Mouse (Mus musculus) mature B cell (primary cell): ENCODE results near the gene Mical3.

Experiments used
- in situ Hi-C: fragments of 300-500 bp; cut with MboI; formaldehyde crosslinking; loops from 2 replicates; pipeline ENCODE4 v1.14.3; 2019

Gene Mical3

DNA sequence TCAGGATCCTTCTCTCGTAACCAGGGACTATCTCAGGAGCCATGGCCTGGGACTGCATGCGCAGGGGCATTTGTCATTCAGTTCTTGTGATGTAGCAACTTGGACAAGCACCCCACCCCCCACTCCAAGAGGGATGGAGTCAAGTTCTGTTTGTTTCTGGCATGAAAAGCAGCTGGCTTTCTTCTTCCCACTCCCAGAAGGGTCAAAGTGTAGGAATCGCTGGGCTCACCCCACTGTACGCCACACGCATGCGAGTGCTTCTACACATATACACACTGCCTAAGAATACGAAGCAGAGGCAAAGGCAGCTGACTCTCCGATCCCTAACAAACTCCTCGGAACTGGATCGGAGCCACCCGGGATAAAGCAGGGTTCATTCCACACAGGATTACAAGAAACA is 119.1 kb downstream of the Mical3 start:
- in situ Hi-C loops: no loop called here

DNA sequence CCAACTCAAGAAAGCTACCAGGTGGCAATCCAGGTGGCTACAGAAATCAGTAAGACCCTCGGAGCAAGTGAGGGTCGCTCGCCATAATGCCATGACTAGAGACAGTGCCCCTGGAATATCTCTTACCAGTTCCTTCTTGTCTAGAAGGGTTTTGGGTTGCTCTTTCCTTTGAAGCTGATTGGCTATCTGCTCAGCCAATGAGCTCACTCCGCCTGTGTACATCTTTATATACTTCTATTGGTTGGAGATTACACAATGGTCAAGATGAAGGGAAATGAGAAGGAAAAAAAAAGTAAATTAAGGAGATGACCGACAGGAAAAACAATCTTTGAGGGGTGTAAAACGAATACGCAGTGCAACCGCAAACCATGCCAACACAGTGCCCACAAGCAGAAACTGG is 121.1 kb downstream of the Mical3 start:
- in situ Hi-C loops: no loop called here

- in situ Hi-C loops: no loop called here
Measured at GRCm38 (mm10) chr6:121004959-121005358, 125.8 kb downstream of the Mical3 start.

DNA sequence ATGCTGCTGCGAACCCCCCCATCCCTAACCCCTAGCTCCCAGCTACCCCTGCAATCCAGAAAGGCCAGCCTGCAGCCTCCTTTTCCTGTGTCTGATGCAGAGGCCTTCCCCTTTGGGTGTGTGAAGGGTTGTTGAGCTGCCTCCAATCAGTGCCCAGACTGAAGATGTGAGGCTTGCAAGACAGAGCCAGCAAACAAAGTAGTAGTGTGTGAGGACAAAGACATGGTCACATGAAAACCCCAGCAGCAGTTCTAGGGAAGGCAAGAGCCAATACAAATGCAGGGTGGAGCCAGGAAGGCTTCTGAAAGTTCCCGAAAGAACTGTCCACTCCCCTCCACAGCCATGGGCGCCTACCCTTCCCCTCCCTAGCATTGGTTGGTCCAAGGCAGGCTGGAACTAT is 127.8 kb downstream of the Mical3 start:
- in situ Hi-C loops: no loop called here

- in situ Hi-C loops: no loop called here
Measured at GRCm38 (mm10) chr6:120999860-121000526, 130.8 kb downstream of the Mical3 start.

DNA sequence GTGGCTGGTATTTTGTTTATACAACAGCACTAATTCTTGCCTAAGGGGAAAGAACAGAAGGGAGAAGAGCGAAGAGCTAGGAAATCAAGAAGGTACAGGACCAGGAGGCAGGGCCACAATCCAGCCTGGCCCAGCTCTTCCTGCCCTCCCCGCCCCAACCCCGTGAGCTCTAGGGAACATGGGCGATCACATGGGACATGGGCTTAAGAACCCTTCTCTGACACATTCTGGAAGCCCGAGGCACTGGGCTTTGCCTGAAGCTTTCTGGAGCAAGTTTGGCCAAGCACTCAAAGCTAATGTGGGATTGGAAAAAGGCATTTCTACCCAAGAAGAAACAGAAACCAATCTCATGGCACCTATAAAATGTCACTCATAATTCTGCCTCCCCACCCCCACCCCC is 131.7 kb downstream of the Mical3 start:
- in situ Hi-C loops: no loop called here

DNA sequence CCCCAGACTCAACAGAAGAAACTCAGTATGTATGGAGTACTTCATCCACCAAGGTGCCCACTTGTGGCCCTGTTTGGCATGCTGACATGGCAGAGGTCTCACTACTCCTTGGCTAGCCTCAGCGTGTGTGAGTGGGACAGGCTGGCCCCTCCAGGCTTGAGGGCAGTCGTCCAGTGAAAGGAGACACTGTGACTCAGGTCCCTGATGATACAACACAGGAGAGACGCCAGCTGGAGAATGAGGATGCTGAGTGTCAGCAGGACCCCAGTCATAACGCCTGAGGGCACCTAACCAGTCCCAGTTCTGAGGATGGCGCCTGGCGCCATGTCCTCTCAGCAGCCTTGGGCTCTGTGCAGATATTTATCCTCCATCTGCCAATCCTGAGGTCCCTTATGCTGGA is 134.2 kb downstream of the Mical3 start:
- in situ Hi-C loops: no loop called here

GRCm38 (mm10) chr6:120995541-120995940 is 135.3 kb downstream of the Mical3 start:
- in situ Hi-C loops: no loop called here

DNA sequence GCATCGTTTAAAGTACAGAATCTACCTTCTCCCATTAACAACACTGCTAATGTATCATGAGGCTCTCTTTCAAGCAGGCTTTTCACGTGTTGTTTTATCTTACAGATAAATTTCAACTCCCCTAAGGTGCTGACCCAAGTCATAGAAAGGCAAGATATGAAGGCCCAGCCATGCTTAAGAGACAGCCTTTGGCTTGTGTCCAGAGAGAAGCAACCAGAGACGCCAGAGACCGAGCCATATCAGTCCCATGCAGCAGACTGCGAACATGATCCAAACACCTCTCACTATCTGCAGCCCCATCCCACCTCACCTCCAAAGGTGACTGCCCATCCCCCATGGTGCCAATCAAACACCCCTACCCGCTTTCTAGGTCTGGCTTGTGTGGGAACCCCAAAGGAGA is 138.9 kb downstream of the Mical3 start:
- in situ Hi-C loops: no loop called here

DNA sequence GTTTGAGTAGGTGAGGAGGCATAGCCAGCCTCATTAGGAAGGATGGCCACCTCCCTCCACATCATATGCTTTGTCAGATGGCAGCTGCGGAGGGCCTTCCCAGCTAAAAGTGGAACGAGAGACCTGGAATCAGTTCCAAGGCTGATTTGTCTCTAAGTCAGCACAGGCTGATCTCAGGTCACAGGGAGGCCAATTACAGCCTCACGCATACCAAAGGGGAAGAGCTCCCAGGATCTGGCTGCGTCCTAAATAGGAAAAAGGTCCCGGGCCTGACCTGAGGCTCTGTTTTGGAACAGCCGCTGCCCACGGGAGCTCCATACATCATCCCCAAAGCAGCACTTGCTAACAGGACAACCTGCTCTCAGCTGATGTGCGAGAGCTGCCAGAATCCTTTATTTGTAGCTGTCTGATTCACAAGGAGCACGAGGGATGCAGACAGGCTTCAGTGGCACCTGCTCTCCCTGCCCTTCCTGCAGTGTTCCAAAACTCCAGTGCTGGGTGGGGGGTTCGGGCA is 143.2 kb downstream of the Mical3 start:
- in situ Hi-C loops: no loop called here

DNA sequence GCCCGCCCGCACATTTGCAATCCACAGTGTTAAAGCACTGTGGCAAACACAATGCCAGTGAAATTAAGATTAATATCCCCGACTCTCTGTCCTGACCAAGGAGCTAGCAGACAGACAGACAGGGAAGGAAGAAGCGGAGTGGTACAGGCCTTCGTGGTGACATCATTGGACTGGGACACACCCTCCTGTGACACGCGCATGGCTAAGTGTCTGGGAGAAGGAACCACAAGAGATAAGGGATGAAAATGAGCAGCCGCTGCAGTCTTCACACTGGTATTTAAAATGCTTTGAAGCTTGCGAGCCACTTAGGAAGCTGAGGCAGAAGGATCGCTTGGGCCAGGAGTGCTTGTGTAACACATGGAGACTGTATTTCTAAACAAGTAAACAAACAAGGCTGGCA is 143.6 kb downstream of the Mical3 start:
- in situ Hi-C loops: no loop called here

GRCm38 (mm10) chr6:120986172-120986571 is 144.6 kb downstream of the Mical3 start:
- in situ Hi-C loops: no loop called here

DNA sequence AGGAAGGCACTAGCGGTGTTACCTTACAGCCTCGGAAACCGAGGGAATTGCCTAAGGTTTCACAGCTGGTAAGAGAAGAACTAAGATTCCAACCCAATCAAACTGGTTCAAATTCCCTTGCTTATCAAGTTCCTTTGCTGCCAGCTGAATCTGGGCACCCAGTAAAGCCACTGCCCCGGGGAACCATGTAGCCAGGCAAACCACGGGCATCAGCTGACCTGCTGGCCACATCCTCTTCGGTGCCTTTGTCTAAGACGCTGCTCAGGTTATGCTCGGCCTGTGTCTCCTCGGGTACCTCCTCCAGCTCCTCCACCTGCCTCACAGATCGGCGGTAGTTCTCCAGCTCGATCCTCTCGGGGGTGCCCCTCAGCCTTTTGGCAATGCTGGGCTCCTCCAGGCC is 148.5 kb downstream of the Mical3 start:
- in situ Hi-C loops: no loop called here

DNA sequence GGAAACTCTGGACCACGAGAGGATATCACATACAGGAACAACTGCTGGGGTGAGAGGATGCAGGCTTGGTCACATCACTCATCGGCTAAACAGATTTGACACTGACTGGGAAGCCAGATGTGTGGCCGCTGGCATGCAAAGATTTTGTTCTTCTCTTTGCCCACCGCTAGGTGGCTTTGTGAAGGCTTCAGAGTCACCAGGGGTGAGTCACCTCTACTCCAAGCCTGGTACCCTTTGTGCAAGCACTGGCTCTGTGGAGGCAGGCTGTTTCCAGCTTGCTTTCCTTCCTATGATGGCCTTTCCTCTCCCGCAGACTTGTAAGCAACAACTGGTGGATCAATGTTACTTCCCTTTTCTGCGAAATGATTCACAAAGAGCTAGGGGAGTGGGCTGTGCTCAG is 149.3 kb downstream of the Mical3 start:
- in situ Hi-C loops: no loop called here

DNA sequence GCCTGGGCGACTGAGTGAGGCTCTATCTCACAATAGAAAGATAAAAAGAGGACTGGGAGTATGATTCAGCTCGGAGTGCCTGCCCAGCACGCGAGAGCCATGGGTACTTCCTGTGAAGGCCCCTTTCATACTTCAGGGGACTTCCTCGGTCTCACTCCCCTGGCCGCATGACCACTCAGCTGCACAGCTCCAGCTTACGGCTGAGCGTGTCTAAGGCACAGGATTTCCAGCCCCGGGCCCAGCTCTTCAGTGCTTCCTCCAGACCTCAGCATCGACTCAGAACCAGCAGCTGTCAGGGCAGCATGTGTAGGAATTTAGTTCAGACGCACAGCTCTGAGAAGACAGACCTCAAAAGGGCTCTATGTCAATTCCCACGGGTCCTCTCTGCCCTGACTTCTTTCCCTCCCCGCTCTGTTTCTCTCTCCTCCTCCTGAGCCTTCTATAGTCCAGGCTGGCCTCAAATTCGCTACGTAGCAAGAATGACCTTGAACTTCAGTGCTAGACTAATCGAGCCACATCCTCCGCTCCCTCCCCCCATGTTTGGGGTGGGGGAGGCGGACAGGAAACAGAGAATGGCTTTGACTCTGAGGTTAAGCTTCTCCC is 152.7 kb downstream of the Mical3 start:
- in situ Hi-C loops: no loop called here

DNA sequence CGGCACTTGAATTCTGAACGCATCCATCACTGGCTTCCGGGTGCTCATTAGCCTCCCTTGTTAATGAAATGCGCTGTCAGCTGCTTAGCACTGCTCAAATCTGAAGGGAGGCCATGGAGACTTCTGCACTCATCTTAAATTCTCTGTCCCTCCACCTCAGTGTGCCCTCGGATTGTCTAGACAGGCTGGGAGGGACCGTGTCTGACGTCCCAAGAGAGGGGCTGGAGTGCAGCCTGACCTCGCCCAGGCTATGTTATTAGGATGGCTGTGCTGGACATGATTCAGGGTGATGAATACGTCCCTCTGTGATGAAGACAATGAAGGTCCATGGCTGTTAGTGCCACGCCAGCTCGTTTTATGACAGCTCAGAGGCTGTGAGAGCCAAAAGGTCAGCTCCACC is 153.8 kb downstream of the Mical3 start:
- in situ Hi-C loops: no loop called here

GRCm38 (mm10) chr6:120976097-120976496 is 154.7 kb downstream of the Mical3 start:
- in situ Hi-C loops: no loop called here

DNA sequence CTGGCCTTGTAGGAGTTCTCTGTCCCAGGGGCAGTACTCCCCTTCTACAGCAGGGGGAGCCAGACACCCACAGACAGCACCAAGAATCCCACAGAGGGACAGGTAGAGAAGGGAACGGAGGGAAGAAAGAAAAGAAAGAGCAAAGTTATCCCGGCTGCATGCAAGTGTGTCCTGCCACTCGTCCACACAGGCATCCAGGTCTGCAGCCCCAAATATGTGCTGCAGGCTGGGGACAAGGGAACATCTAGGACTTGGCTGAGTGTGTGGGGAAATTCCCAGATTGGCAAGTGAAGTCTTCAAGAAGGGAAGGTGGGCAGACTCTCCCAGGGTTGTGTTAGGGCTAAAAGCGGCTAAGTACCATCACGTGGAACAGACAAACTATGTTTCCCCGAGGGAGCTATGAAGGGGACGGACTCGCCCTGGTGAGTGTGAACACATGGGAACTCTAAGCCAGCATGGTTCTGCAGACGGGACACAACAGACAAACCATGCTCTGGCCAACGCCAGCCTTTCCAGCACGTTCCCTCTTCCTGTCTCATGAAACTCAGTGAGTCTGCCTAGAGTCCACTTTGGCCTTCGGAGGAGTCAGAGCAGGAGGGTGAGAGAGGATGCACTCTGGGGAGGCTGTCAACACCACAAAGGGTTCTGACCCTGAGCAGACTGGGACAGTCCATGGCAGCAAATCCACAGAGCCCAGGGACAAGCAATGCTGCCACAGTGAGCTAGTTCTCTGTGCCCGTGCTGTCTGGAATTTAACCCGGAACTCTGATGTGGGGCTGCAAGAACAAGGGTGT is 158.8 kb downstream of the Mical3 start:
- in situ Hi-C loops: no loop called here

- in situ Hi-C loops: no loop called here
Measured at GRCm38 (mm10) chr6:120970939-120971796, 159.6 kb downstream of the Mical3 start.

- in situ Hi-C loops: no loop called here
Measured at GRCm38 (mm10) chr6:120965814-120966213, 165.0 kb downstream of the Mical3 start.

- in situ Hi-C loops: no loop called here
Measured at GRCm38 (mm10) chr6:120964179-120964578, 166.6 kb downstream of the Mical3 start.
